Mouse (Mus musculus) right cerebral cortex, postnatal 14 days (tissue): ENCODE measurements around the gene Olfr51.
A peak's percentile ranks its signal among the peaks of the same experiment; 100 is the strongest.
"Not testable (repeated sequence)": the region's sequence is repeated elsewhere in the genome, so short reads cannot be mapped to it uniquely, and the experiment has no call there.

ENCODE experiments used
- DNase-seq: peaks from one replicate; pipeline ENCODE4 v3.0.0; 2022

Olfr51 gene

DNA sequence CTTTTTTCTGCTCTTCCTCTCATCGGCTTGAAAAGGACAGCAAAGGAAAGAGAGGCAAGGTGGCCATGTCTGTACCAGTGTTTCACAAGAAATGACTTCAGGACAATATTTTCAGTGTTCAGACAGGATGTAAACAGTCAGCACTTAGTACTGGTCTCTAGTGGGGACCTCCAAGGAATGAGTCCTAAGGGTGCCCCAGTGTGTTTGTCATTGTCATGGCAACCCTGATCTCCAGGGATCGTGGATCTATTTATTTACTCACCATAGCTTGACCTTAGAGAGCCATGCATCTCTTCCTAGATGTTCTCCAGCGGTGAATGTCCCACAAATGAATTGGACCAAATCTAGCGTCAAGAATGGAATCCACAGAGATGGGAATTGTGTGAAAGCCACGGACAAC is at the start of gene Olfr51:
Olfr51 (plus strand) TSS at position 301 of the 400 bp plus-strand sequence.
- no peak for DNase-seq

GRCm38 (mm10) chr11:50953665-50954064 is 49.7 kb upstream of the Olfr51 start, which contains the start of gene Prop1:
Prop1 (minus strand) TSS chr11:50953765.
- no peak for DNase-seq

GRCm38 (mm10) chr11:50964886-50965285 is 38.5 kb upstream of the Olfr51 start:
- DNase-seq: no peak

- DNase-seq: no peak
These were observed 37.2 kb upstream of the Olfr51 start, which contains the start of gene Olfr1378 for GRCm38 (mm10) chr11:50966230-50966629. Olfr1378 (plus strand) TSS chr11:50966530.

- DNase-seq: no peak
These were observed 26.2 kb upstream of the Olfr51 start for GRCm38 (mm10) chr11:50977216-50977615.

DNA sequence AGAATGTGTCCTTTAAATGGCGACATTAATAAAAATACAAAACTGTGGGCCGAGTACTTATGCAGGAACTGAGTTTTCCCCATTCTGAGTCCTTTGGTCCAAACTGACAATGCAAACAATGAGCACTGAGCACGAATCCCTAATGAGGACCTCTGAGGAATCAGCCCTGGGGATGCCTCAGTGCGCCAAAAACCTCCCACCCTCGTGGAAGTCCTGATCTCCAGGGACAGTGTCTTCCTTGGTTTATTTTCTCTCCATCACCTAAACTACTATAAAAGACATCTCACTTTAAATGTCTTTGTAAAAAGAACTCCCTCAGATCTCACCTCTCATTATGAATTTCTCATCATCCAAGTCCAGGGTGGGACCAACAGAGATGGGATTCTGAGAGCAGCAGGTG is 21.7 kb upstream of the Olfr51 start, which contains the start of gene Olfr1377:
Olfr1377 (plus strand) TSS at position 301 of the 400 bp plus-strand sequence.
- no peak for DNase-seq

DNA sequence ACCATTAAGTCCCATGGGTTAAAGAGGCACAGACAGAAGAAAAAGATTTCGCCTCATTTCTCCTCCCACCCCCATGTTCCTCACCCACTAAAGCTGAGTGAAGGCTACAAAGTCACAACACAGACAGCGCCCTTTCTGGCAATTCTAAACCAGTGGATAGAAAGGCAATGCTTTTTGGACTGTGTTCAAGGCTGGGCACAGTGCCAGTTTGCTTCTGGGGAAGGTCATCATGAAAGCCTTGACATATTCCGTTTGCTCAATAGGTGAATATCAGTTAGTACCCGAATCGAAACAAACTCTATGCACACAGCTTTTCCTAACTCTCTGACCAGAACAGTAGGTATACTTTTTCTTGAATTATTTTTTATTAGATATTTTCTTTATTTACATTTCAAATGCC is 8.4 kb downstream of the Olfr51 start:
- DNase-seq: no peak

DNA sequence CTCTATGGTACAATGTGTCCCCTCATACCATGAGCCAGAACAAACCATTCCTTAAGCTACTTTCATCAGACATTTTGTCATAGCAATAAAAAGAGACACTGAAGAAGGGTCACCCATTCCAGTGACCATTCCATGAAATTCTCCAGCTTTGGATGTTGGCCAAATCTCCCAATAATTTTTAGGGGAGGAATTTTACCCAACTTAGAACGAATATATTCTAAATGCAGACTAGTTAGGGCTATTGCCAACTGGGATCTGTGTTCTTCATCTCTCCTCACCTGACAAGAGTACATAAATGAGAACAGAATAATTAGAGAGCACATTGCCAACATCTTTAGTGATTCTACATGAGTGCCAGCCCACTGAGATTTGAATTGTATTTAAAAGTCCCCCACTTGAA is 10.5 kb downstream of the Olfr51 start, which contains the start of gene Olfr54:
Olfr54 (plus strand) TSS at position 301 of the 400 bp plus-strand sequence.
- DNase-seq: no peak

GRCm38 (mm10) chr11:51016341-51016740 is 12.9 kb downstream of the Olfr51 start:
- no peak for DNase-seq

GRCm38 (mm10) chr11:51026811-51027210 is 23.4 kb downstream of the Olfr51 start:
- DNase-seq: not testable (repeated sequence)

GRCm38 (mm10) chr11:51029381-51029780 is 26.0 kb downstream of the Olfr51 start:
- DNase-seq: not testable (repeated sequence)

DNA sequence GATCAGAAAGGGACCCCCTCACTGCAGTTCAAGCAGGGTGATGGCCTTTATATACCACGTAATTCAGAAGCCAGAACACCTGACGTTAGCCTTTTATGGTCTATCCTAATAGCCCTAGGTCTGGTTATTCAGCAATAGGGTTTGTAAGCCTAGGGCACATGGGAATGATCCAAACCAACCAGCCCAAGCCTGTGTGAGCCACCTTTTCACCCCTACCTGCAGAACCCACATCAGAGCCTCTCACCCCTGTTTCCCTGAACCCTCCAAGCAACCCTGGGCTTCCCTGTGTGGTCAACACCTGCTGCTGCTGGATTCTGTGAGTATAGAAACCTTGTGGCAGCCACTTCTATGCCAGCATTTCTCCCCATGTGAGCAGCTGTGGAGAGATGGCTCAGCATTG is 26.8 kb downstream of the Olfr51 start:
- DNase-seq: no peak

DNA sequence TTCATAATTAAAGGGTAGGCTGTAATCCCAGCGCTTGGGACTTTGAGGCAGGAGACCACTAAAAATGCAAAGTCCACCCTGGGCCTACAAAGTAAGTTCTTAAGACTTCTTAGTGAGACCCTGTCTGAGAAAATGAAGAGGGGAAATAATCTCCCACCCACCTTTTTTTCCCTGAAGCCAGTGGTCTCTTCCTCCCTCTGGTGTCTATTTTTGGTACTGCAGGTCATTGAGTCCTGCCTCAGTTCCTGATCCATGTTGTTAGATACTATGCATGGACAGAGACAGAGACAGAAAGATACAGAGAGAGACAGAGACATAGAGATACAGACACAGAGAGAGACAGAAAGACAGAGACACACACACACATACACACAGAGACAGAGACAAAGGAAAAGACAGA is 29.5 kb downstream of the Olfr51 start:
- DNase-seq: no peak

DNA sequence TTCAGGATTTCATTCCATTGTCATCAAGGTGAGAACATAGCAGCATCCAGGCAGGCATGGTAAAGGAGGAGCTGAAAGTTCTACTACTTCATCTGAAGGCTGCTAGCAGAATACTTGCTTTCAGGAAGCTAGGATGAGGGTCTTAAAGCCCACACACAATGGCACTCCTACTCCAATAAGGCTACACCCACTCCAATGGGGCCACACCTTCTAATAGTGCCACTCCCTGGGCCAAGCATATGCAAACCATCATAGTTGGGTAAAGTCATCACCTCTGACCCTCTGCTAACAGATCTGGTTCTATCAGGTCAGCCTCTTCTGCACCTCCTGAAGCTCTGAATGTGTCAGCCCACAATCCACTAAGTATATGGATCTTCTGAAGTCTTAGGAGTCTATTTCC is 30.7 kb downstream of the Olfr51 start:
- not testable (repeated sequence) for DNase-seq

DNA sequence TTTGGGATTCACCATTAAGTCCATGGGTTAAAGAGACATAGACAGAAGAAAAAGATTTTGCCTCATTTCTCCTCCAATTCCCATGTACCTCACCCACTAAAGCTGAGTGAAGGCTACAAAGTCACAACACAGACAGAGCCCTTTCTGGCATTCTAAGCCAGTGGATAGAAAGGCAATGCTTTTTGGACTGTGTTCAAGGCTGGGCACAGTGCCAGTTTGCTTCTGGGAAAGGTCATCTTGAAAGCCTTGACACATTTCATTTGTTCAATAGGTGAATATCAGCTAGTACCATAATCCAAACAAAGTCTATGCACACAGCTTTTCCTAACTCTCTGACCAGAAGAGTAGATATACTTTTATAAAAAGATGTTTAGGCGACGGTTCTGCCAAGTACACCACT is 32.6 kb downstream of the Olfr51 start:
- no peak for DNase-seq

DNA sequence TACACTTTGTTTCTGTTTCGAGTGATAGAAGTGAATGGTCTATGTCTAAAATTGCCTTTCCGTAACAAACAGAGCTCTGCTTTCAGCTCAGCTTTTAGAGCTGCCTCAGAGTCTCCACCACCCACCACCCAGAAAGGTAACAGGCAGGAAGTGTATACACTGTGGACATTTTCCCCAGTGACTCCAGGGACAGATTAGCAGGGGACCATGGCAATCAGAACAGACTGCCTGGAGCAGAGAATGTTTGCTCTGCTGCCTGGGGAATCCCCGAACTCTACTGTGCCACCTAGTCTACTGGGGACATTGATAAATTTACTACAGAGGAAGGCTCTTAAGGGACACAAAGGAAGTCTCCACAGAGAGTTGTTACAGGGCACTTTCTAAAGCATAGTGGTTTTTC is 41.4 kb downstream of the Olfr51 start:
- DNase-seq: not testable (repeated sequence)

GRCm38 (mm10) chr11:51047809-51048208 is 44.4 kb downstream of the Olfr51 start, which contains the start of gene Olfr1375:
Olfr1375 (plus strand) TSS chr11:51048109.
- not testable (repeated sequence) for DNase-seq

- DNase-seq: no peak
These were observed 48.3 kb downstream of the Olfr51 start for GRCm38 (mm10) chr11:51051678-51052077.

GRCm38 (mm10) chr11:51053230-51053629 is 49.8 kb downstream of the Olfr51 start:
- DNase-seq: no peak

DNA sequence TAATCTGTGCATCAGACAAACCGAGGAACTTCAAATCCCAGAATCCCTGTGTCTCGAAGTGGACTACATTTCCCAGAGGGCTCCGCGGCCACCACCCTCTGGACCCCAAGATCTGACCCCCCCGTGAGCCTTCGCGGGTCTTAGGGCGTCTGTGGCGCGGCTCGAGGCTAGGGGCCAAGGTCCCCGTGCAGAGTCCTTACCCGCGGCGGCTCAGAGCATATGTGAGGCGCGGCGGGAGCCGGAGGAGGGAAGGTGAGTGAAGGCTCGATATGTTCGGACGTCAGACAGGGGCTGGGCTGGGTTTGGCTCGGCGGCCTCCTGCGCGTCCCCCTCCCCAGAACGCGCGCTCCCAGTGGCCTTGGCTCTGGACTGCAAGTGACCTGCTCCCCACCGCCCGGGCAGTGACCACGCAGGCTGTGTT is 55.8 kb downstream of the Olfr51 start, which contains the start of gene Zfp354a:
Zfp354a (plus strand) TSS at position 107 of the 421 bp plus-strand sequence.
- peak; percentile 80 for DNase-seq
